Mouse (Mus musculus): Measurements from ENCODE around the gene Stx6. TPM values are rescaled to one million over a fixed set of nuclear protein-coding genes. Genes with fewer than 3 reads are reported as not detected.

The Stx6 gene
- total and polyA plus RNA-seq, 3 experiments = 26.0 to 33.4 (median 31.8) TPM

DNA sequence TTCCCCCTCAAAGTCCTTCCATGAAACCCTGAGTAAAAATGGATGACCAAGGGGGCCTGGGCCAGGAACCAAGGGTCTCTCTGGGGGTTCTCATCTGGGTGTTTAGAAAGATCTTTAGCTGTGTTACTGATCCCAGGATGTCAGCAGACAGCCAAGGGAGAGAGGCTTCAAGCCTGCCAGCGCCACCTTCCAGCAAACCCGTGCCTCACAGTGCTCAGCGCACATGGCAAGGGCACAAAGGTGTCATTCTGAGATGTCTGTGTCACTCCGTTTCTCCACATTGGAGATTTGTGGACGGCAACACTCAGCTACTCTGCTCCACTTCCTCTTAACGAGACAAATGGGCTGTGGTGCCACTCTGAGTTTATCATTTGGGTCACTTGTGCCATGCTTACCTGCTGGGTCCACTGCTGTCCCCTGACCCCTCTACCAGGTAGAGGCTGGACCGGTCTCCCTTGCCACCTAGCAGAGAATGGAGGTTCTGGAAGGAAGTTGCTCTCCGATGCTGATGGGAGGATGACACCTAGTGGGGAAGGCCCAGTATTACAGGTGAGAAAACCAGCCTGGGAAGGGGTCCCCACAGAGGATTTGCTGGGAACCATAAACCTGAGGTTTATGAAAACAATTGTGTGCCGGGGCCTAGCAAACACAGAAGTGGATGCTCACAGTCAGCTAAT, 59.5 kb downstream of the Stx6 start:
- H3K36me3 ChIP-seq (replicated peaks in 1 of 2; ENCODE audit: control insufficient read depth in 1 of 2, insufficient read depth in 1 of 2, low read length in 1 of 2) = peaks cover 0 to 40% of the 10 kb centered on the region in 2 experiments
- no peaks in the 10 kb centered on the region for H3K9me3 ChIP-seq (replicated peaks; ENCODE audit: low read length)
- no peaks in the 10 kb centered on the region for H3K27me3 ChIP-seq (replicated peaks)
- no peak overlapping the region for H3K4me3 ChIP-seq (replicated peaks in 1 of 3; ENCODE audit: low read depth in 2 of 3, low read length in 2 of 3, poor library complexity in 1 of 3)
- H3K4me2 ChIP-seq (ENCODE audit: insufficient read depth, low read depth, poor library complexity, severe bottlenecking) = no peak overlapping the region
- H3K79me2 ChIP-seq (replicated peaks; ENCODE audit: control insufficient read depth, extremely low read depth, insufficient read depth, poor library complexity, severe bottlenecking) = no peaks in the 10 kb centered on the region
- H3K4me1 ChIP-seq (ENCODE audit: control insufficient read depth in 1 of 2, insufficient read depth in 2 of 2) = peaks cover 7 to 17% of the 10 kb centered on the region in 2 experiments
- no peak overlapping the region for H3K27ac ChIP-seq (ENCODE audit: insufficient read depth, low read depth)
- dilution Hi-C loops (cut with MboI; ENCODE audit: extremely low pct_ligation_motif_present, extremely low pct_unique_long_range_greater_than_20kb, low sequenced_read_pairs) (loop anchor here (25.0 kb wide), 1 partner anchor 181 kb away; no protein-coding TSS in a partner anchor), in situ Hi-C loops (cut with MboI; ENCODE audit: low pct_ligation_motif_present, low pct_unique_long_range_greater_than_20kb, low sequenced_read_pairs) (loop anchor here (25.0 kb wide), 1 partner anchor 931 kb away; no protein-coding TSS in a partner anchor)
- H3K9ac ChIP-seq (ENCODE audit: insufficient read depth, low read depth) = no peak overlapping the region
- DNase-seq (ENCODE audit: extremely low read depth) = peak; percentile 48
- TF ChIP-seq JUN (IDR thresholded peaks at IDR 0.05; ENCODE audit: insufficient read depth, low read depth, low read length) = no peak
- no peak for TF ChIP-seq GABPA (IDR thresholded peaks at IDR 0.05; ENCODE audit: insufficient replicate concordance, low read depth, low read length)
- peak; percentile 57 to 96 for TF ChIP-seq CTCF (conservative IDR thresholded peaks at IDR 0.05 in 1 of 2, IDR thresholded peaks at IDR 0.05 in 1 of 2; ENCODE audit: low read depth in 2 of 2, low read length in 2 of 2)
- no peak for TF ChIP-seq EP300 (IDR thresholded peaks at IDR 0.05; ENCODE audit: low read length)
- peak; percentile 93 for TF ChIP-seq ZC3H11A (IDR thresholded peaks at IDR 0.05; ENCODE audit: low read depth, low read length)
- peak; percentile 39; the same call in 1 of the 2 replicates for TF ChIP-seq ELF1 (IDR thresholded peaks at IDR 0.05; ENCODE audit: low read depth, low read length)
- 0 out of 2 replicates have a peak, but pooled peaks have one; percentile 23 for TF ChIP-seq IRF4 (IDR thresholded peaks at IDR 0.05; ENCODE audit: low read depth, low read length)
- TF ChIP-seq RCOR1 (conservative IDR thresholded peaks at IDR 0.05; ENCODE audit: low read depth, low read length) = no peak
- TF ChIP-seq HCFC1 (IDR thresholded peaks at IDR 0.05; ENCODE audit: low read depth, low read length) = no peak
- peak; percentile 97 for TF ChIP-seq SMC3 (IDR thresholded peaks at IDR 0.05; ENCODE audit: low read depth, low read length)
- TF ChIP-seq RAD21 (IDR thresholded peaks at IDR 0.05; ENCODE audit: low read depth, low read length) = peak; percentile 98

DNA sequence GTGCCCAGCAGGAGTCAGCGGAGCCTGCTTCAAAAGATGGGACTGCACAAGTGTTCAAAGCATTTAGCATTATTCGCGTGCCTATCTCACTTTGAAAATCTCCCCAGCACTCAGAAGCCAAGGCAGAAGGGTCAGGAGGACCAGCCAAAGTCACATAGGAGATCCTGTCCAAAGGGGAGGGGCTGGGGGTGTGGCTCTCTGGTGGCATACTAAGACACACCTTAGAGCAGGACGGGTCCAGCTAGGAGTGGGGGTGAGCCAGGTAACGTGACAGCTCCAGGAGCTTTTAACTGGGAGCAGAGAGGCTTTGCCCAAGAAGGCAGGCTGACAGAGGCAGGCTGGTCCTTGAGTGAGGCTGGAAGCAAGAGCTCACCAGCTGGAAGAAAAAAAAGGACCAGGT, 60.4 kb downstream of the Stx6 start:
- peaks cover 0 to 38% of the 10 kb centered on the region in 2 experiments for H3K36me3 ChIP-seq (replicated peaks in 1 of 2; ENCODE audit: control insufficient read depth in 1 of 2, insufficient read depth in 1 of 2, low read length in 1 of 2)
- dilution Hi-C loops (cut with MboI; ENCODE audit: extremely low pct_ligation_motif_present, extremely low pct_unique_long_range_greater_than_20kb, low sequenced_read_pairs) = loop anchor here (25.0 kb wide), 1 partner anchor 182 kb away; no protein-coding TSS in a partner anchor
- no peak overlapping the region for H3K4me3 ChIP-seq (replicated peaks in 1 of 3; ENCODE audit: low read depth in 2 of 3, low read length in 2 of 3, poor library complexity in 1 of 3)
- in situ Hi-C loops (cut with MboI; ENCODE audit: low pct_ligation_motif_present, low pct_unique_long_range_greater_than_20kb, low sequenced_read_pairs) = loop anchor here (25.0 kb wide), 1 partner anchor 932 kb away; no protein-coding TSS in a partner anchor
- no peaks in the 10 kb centered on the region for H3K79me2 ChIP-seq (replicated peaks; ENCODE audit: control insufficient read depth, extremely low read depth, insufficient read depth, poor library complexity, severe bottlenecking)
- no peak for DNase-seq (ENCODE audit: extremely low read depth)
- no peak overlapping the region for H3K4me2 ChIP-seq (ENCODE audit: insufficient read depth, low read depth, poor library complexity, severe bottlenecking)
- H3K4me1 ChIP-seq (ENCODE audit: control insufficient read depth in 1 of 2, insufficient read depth in 2 of 2) = peaks cover 12 to 20% of the 10 kb centered on the region in 2 experiments
- no peaks in the 10 kb centered on the region for H3K9me3 ChIP-seq (replicated peaks; ENCODE audit: low read length)
- TF ChIP-seq JUND (conservative IDR thresholded peaks at IDR 0.05; ENCODE audit: low read depth, low read length) = no peak
- TF ChIP-seq BHLHE40 (IDR thresholded peaks at IDR 0.05; ENCODE audit: low read depth, low read length) = no peak
- no peak for TF ChIP-seq PAX5 (IDR thresholded peaks at IDR 0.05; ENCODE audit: low read length)
- TF ChIP-seq ZC3H11A (IDR thresholded peaks at IDR 0.05; ENCODE audit: low read depth, low read length) = no peak
- no peak for TF ChIP-seq IRF4 (IDR thresholded peaks at IDR 0.05; ENCODE audit: low read depth, low read length)
- no peak for TF ChIP-seq USF2 (conservative IDR thresholded peaks at IDR 0.05; ENCODE audit: low read depth, low read length)
- TF ChIP-seq RAD21 (IDR thresholded peaks at IDR 0.05; ENCODE audit: low read depth, low read length) = no peak
- TF ChIP-seq KAT2A (IDR thresholded peaks at IDR 0.05; ENCODE audit: insufficient replicate concordance, low read length) = no peak
- no peak for TF ChIP-seq SIN3A (IDR thresholded peaks at IDR 0.05; ENCODE audit: low read length)
- TF ChIP-seq MAFK (IDR thresholded peaks at IDR 0.05; ENCODE audit: insufficient replicate concordance, low read length) = no peak
- no peak for TF ChIP-seq HCFC1 (IDR thresholded peaks at IDR 0.05; ENCODE audit: low read depth, low read length)
- no peak for TF ChIP-seq GABPA (IDR thresholded peaks at IDR 0.05; ENCODE audit: insufficient replicate concordance, low read depth, low read length)
- no peak for TF ChIP-seq ZNF384 (IDR thresholded peaks at IDR 0.05; ENCODE audit: low read depth, low read length)
- no peak for TF ChIP-seq EP300 (IDR thresholded peaks at IDR 0.05; ENCODE audit: low read length)
- TF ChIP-seq MXI1 (IDR thresholded peaks at IDR 0.05; ENCODE audit: low read depth, low read length) = no peak
- TF ChIP-seq E2F4 (IDR thresholded peaks at IDR 0.05; ENCODE audit: insufficient replicate concordance, low read depth, low read length) = no peak
- no peak for TF ChIP-seq TCF12 (IDR thresholded peaks at IDR 0.05; ENCODE audit: low read depth, low read length)
- H3K27me3 ChIP-seq (replicated peaks) = no peaks in the 10 kb centered on the region
- H3K9ac ChIP-seq (ENCODE audit: insufficient read depth, low read depth) = no peak overlapping the region
- no peak overlapping the region for H3K27ac ChIP-seq (ENCODE audit: insufficient read depth, low read depth)
